Mouse (Mus musculus) CD4-positive helper T cell, adult 2 months (primary cell): ENCODE data around the gene Atp5k.
A peak's percentile ranks its signal among the peaks of the same experiment; 100 is the strongest.

Source experiments
- DNase-seq: peaks from one replicate; pipeline ENCODE4 v3.0.0-alpha.2; 2012; ENCODE audit warnings: low read depth, missing footprints, low spot score

Atp5k gene

DNA sequence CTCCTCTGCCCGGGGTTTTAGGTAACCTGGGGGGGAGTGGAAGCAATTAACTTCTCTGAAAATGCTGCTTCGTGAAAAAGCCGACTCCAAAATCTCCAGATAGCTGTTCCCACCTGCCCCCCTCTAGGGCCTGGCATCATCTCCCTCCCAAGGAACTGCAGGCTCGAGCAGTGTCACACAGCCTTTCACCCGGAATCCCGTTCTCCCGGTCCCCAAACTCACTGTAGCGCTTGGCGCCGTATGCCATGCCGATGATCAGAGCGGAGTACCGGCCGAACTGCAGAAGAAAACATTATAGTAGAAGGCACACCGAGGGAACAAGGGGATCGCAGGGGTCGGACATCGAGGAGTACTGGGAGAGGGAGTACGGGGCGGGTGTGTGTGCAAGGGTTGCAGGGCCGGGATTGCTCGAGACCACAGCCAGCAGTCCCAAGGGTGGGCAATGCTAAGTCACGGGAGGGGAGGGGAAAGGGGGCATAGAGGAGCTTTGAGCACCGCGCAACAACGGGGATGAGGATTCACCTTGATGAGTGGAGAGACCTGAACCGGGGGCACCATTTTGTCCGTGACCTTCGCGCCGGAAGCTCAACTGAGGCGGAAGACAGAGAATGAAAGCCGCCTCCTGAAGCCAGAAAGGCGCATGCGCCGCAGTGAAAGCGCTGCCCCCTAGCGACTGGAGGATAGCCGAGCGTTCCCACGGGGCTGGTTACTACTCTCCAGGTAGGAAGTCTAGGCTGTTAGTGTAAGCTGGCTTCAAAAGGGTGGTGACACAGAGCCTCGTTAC is at the start of gene Atp5k:
Gene Atp5k, minus strand, starts transcription at position 645 of the 784 bp plus-strand sequence.
- DNase-seq: peak; percentile 93

GRCm38 (mm10) chr5:108483006-108483405 is 48.8 kb upstream of the Atp5k start:
- no peak for DNase-seq

GRCm38 (mm10) chr5:108475977-108476376 is 41.7 kb upstream of the Atp5k start:
- DNase-seq: no peak

DNA sequence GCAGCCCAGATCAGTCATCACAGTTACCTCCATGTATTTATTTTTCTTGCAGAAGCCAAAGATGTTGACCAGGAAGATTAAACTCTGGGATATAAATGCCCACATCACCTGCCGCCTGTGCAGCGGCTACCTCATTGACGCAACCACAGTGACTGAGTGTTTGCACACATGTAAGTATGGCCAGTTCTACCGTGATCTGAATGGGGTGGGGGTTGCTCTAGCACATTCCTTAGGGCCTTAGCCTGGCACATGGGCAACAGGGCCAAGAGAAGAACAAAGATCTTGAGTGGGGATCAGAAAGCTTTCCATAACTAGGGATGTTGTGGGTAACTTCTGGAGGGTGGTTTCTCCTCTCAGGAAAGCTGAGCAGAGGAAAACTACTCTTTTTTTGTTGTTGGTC is 39.5 kb upstream of the Atp5k start:
- no peak for DNase-seq

DNA sequence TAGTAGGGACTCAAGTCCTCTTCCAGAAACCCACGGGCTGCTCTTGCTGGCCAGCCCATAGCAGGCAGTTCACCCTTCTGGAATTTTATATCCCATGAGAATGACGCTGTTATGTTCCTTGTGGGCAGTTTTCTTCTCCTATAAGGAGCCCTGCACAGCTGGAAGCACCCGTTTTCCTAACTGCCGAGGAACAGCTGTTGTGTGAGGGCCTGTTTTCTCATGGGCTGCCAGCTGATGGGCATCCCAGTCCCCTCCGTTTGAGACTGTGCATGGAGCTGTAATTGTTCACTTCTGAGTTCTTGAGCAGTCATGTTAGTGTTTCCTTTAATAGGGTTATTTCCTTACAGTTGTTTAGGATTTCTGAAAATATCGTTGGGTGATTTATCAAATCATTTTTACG is 35.4 kb upstream of the Atp5k start:
- DNase-seq: no peak

- DNase-seq: no peak
Observed at GRCm38 (mm10) chr5:108466647-108467046, 32.4 kb upstream of the Atp5k start.

DNA sequence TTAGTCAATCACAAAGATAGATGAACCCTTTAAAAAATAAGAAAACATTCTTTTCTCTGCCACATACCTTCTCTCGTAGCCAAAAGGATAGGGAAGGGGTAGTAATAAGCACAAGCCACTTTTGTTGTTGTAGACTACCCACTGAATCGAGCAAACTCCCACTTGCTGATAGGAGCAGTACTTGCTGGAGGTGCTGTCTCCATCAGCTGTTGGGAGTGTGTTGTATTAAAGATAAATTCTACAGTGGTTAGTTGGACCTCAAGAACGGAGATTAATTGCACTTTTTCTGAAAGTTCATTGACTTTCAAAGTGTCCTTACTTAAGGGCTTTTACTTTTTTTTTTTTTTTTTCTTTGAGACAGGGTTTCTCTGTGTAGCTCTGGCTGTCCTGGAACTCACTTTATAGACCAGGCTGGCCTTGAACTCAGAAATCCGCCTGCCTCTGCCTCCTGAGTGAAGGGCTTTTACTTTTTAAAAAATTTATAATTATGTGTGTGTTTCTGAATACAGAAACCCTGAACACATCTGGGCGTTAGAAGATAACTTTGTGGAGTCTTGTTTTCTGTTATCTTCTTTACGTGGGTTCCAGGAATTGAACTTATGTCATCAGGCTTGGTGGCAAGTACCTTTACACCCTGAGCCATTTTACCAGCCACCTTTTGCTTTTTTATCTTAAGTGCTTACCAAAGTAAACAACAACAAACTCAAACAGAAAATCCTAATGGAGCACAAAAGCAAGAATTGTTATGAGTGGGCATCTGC is 31.1 kb upstream of the Atp5k start:
- DNase-seq: no peak

- DNase-seq: no peak
Observed at GRCm38 (mm10) chr5:108462446-108462845, 28.2 kb upstream of the Atp5k start.

GRCm38 (mm10) chr5:108461082-108462065 is 27.1 kb upstream of the Atp5k start, which contains the start of gene Pcgf3:
TSS of gene Pcgf3 (plus strand) at chr5:108461232.
- DNase-seq: peak; percentile 97

GRCm38 (mm10) chr5:108460461-108460860 is 26.2 kb upstream of the Atp5k start:
- no peak for DNase-seq

- DNase-seq: no peak
Observed at GRCm38 (mm10) chr5:108458706-108459105, 24.5 kb upstream of the Atp5k start.

DNA sequence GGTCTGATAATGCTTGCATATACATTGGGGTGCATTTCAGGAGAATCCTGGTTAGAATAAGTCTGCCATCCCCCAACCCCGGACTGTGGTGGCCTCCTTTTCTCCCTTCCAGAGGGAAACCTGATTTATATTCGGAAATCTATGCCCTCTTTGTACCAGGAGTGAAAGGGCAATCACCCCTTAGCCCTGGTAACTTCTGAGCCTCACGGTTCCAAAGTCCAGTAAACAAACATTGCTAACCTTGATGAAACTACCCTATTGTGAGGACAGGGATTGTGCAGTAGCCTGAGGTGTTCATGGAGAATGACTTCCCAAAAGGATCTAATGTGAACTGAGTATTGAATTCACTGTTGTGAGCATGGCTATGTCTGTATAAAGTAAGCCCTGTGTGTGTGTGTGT is 19.8 kb upstream of the Atp5k start:
- no peak for DNase-seq

GRCm38 (mm10) chr5:108452422-108452821 is 18.2 kb upstream of the Atp5k start:
- DNase-seq: no peak

- DNase-seq: no peak
Observed at GRCm38 (mm10) chr5:108451611-108452010, 17.4 kb upstream of the Atp5k start.

GRCm38 (mm10) chr5:108450837-108451540 is 16.7 kb upstream of the Atp5k start:
- DNase-seq: no peak

GRCm38 (mm10) chr5:108448785-108449668 is 14.8 kb upstream of the Atp5k start, which contains the start of gene Mfsd7a:
TSS of gene Mfsd7a (minus strand) at chr5:108448891.
- no peak for DNase-seq

DNA sequence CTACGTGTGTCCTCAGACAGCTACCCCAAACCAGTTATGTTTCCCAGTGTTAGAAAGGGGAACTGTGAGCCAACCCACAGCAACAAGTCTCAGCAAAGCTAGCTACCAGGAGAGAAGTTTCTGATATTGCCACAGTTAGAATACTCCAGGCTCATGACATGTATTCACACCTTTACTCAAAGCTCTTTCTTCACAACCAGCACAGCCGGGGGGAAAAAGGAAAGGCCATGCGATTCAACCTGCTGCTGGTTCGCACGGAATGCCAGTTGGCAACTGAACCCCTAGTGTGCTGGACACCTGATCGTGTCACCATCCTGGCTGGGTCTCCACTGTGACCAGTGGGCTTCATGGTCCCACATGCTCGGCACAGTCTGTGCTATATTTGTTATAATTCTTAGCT is 13.6 kb upstream of the Atp5k start:
- DNase-seq: no peak

GRCm38 (mm10) chr5:108446973-108447372 is 12.7 kb upstream of the Atp5k start:
- no peak for DNase-seq

GRCm38 (mm10) chr5:108436101-108436500 is 1.9 kb upstream of the Atp5k start:
- DNase-seq: no peak

- no peak for DNase-seq
Observed at GRCm38 (mm10) chr5:108431196-108431595, 3.1 kb downstream of the Atp5k start.
